Mouse (Mus musculus) forebrain, postnatal 0 days (tissue): ENCODE measurements at regions not wholly inside any gene's neighbourhood (a gene's known extent, or its start where the extent isn't known, plus 50 kb on each side); places are given as distances from the start of the nearest gene placed in this dataset.
A peak's percentile ranks its signal among the peaks of the same experiment; 100 is the strongest.

Experiments
- ATAC-seq: fragments of 200-750 bp; cut with Nextera tagmentation; 2 replicates; pipeline ENCODE4 v1.8.0; 2017; ENCODE audit warnings: mild to moderate bottlenecking, moderate library complexity
- DNase-seq: peaks from one replicate; pipeline ENCODE4 v3.0.0-alpha.2; 2015
- H3K27ac ChIP-seq: fragments of 300-500 bp; sonication (generic); 2 replicates; pipeline ENCODE4 v1.5.1; 2014; ENCODE audit warnings: low read depth, mild to moderate bottlenecking, antibody characterized with exemption, low read length, moderate library complexity, mixed read lengths
- H3K27me3 ChIP-seq: fragments of 300-500 bp; sonication (generic); 2 replicates; pipeline ENCODE4 v1.6.1; 2014; ENCODE audit warnings: mild to moderate bottlenecking, low read length, mixed read lengths; ENCODE audit not compliant: insufficient read depth
- H3K36me3 ChIP-seq: fragments of 300-500 bp; sonication (generic); 2 replicates; pipeline ENCODE4 v1.6.1; 2014; ENCODE audit warnings: mild to moderate bottlenecking, moderate library complexity; ENCODE audit not compliant: insufficient read depth
- H3K4me1 ChIP-seq: fragments of 300-500 bp; sonication (generic); 2 replicates; pipeline ENCODE4 v1.6.1; 2014; ENCODE audit warnings: antibody characterized with exemption; ENCODE audit not compliant: insufficient read depth
- H3K4me2 ChIP-seq: fragments of 300-500 bp; sonication (generic); 2 replicates; pipeline ENCODE4 v1.6.1; 2014; ENCODE audit warnings: low read depth, mild to moderate bottlenecking, moderate library complexity
- H3K4me3 ChIP-seq: fragments of 300-500 bp; sonication (generic); 2 replicates; pipeline ENCODE4 v1.5.1; 2014; ENCODE audit warnings: low read depth, low read length, mixed read lengths
- H3K9ac ChIP-seq: fragments of 300-500 bp; sonication (generic); 2 replicates; pipeline ENCODE4 v1.6.1; 2014; ENCODE audit warnings: mild to moderate bottlenecking
- H3K9me3 ChIP-seq: fragments of 300-500 bp; sonication (generic); 2 replicates; pipeline ENCODE4 v1.6.1; 2016; ENCODE audit warnings: low read length
- CTCF ChIP-seq: sonication (generic); IDR thresholded peaks from 2 replicates; pipeline ENCODE4 v1.5.1; 2016; ENCODE audit warnings: antibody characterized with exemption, control low read depth, low read depth
- WGBS: fragments of 180-500 bp; shearing (Covaris S2); extraction: QIAGEN DNeasy Blood & Tissue Kit; methylation state at CpG from one replicate; pipeline ENCODE4 v1.1.7; 2014; 5-methylcytosine and 5-hydroxymethylcytosine counted together

GRCm38 (mm10) chr11:112609277-112609676, 172.7 kb upstream of the Sox9 start:
- H3K4me3 ChIP-seq = no peak overlapping the region
- WGBS = 80% methylated on average over 3 of the region's 3 CpGs
- DNase-seq (no peak), ATAC-seq (no peak)
- H3K9ac ChIP-seq = no peak overlapping the region
- no peak overlapping the region for H3K4me2 ChIP-seq
- no peaks in the 10 kb centered on the region for H3K36me3 ChIP-seq
- H3K9me3 ChIP-seq = no peaks in the 10 kb centered on the region
- no peak for TF ChIP-seq CTCF
- H3K4me1 ChIP-seq = no peaks in the 10 kb centered on the region
- H3K27ac ChIP-seq = no peak overlapping the region
- H3K27me3 ChIP-seq = no peaks in the 10 kb centered on the region

GRCm38 (mm10) chr11:112611073-112611472, 171.0 kb upstream of the Sox9 start:
- Histone ChIP-seq H3K4me1 (no peaks in the 10 kb centered on the region), H3K36me3 (no peaks in the 10 kb centered on the region)
- 65% methylated on average over 11 of the region's 11 CpGs for WGBS

GRCm38 (mm10) chr11:112615629-112616028, 166.4 kb upstream of the Sox9 start:
- DNase-seq (no peak), ATAC-seq (no peak)
- H3K36me3 ChIP-seq = no peaks in the 10 kb centered on the region
- no peak overlapping the region for H3K9ac ChIP-seq
- WGBS = 89% methylated on average over 4 of the region's 4 CpGs
- H3K9me3 ChIP-seq = no peaks in the 10 kb centered on the region
- TF ChIP-seq CTCF = no peak
- no peak overlapping the region for H3K27ac ChIP-seq
- no peak overlapping the region for H3K4me3 ChIP-seq
- H3K4me2 ChIP-seq = no peak overlapping the region
- no peaks in the 10 kb centered on the region for H3K4me1 ChIP-seq
- no peaks in the 10 kb centered on the region for H3K27me3 ChIP-seq

More at GRCm38 (mm10) chr11:112611073-112611472, 171.0 kb upstream of the Sox9 start:
- H3K9me3 ChIP-seq = no peaks in the 10 kb centered on the region
- no peak overlapping the region for H3K4me3 ChIP-seq
- no peaks in the 10 kb centered on the region for H3K27me3 ChIP-seq
- no peak for TF ChIP-seq CTCF
- ATAC-seq (no peak), DNase-seq (no peak)
- H3K9ac ChIP-seq = no peak overlapping the region
- H3K27ac ChIP-seq = no peak overlapping the region
- no peak overlapping the region for H3K4me2 ChIP-seq

DNA sequence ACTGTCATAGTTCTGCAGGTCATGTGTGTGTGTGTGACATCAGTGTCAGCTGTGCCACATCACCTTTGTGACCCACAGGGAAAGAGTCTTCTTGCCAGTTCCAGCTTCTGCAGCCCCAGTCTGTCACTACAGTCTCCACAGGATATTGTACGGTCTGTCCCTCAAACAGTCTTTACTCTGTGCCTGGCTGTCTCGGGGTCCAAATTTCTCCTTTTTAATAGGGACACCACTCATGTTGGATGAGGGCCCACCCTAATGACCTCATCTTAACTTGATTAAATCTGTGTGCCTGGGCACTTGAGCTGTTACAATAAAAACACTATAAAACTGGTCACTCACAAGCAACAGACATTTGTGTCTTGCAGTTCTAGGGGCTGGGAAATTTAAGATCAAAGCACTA, 165.1 kb upstream of the Sox9 start:
- WGBS = 50% methylated on average over 2 of the region's 2 CpGs
- no peak overlapping the region for H3K9ac ChIP-seq
- DNase-seq = no peak
- 0 out of 2 replicates have a peak, but pooled peaks cover 4% of the 10 kb centered on the region for H3K4me1 ChIP-seq
- H3K9me3 ChIP-seq = no peaks in the 10 kb centered on the region
- no peak overlapping the region for H3K4me3 ChIP-seq
- no peak for ATAC-seq
- TF ChIP-seq CTCF = no peak
- H3K36me3 ChIP-seq = no peaks in the 10 kb centered on the region
- no peak overlapping the region for H3K4me2 ChIP-seq
- no peaks in the 10 kb centered on the region for H3K27me3 ChIP-seq
- no peak overlapping the region for H3K27ac ChIP-seq

- Histone ChIP-seq H3K4me2 (peak overlapping the region; percentile 38), H3K9me3 (no peaks in the 10 kb centered on the region), H3K4me3 (no peak overlapping the region), H3K9ac (peak overlapping the region; percentile 15; the same call in 1 of the 2 replicates), H3K27me3 (no peaks in the 10 kb centered on the region), H3K4me1 (0 out of 2 replicates have a peak, but pooled peaks cover 4% of the 10 kb centered on the region), H3K27ac (no peak overlapping the region), H3K36me3 (no peaks in the 10 kb centered on the region)
- DNase-seq (peak; percentile 47), ATAC-seq (peak; percentile 82)
- no peak for TF ChIP-seq CTCF
- 20% methylated on average over 12 of the region's 12 CpGs for WGBS
These were observed 161.1 kb upstream of the Sox9 start for GRCm38 (mm10) chr11:112620916-112621315.

DNA sequence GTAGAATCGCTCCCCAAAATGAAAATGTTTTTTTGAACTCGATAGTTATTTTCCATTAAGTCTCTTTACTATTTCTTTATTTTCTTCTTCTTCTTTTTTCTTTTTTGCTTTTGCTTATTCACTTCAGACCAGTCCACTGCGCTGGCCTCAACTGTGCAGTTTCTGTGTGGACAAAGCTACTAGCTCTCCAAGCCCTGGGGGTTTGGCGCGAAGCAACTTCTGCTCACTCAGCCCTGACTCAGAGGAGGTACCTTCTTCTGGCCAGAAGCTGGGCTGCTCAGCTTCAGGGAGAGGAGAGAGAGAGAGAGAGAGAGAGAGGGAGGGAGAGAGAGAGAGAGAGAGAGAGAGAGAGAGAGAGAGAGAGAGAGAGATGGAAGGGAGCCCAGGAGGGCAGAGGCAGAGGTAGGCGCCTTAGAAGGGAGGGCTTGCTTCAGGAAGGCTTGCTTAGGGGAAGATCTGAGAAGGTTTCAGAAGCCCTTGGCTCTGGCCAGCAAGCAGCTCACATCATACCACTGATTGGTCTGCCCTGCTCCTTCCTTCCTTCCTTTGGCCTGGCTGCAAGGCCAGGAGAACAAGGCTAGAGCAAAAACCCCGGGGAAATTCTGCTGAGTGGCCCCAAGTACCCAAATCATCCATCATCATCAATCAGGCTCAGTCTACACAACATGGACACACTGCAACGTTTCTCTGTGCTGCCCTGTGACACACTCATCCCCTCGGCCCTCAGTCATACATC, 160.5 kb upstream of the Sox9 start:
- H3K9ac ChIP-seq = peak overlapping the region; percentile 15; the same call in 1 of the 2 replicates
- no peak overlapping the region for H3K4me3 ChIP-seq
- no peak for TF ChIP-seq CTCF
- H3K36me3 ChIP-seq = no peaks in the 10 kb centered on the region
- H3K9me3 ChIP-seq = no peaks in the 10 kb centered on the region
- no peak overlapping the region for H3K27ac ChIP-seq
- no peaks in the 10 kb centered on the region for H3K27me3 ChIP-seq
- 0 out of 2 replicates have a peak, but pooled peaks have one; percentile 34 for ATAC-seq
- 69% methylated on average over 9 of the region's 9 CpGs for WGBS
- H3K4me2 ChIP-seq = peak overlapping the region; percentile 38
- H3K4me1 ChIP-seq = 0 out of 2 replicates have a peak, but pooled peaks cover 4% of the 10 kb centered on the region
- peak; percentile 13 for DNase-seq

GRCm38 (mm10) chr11:112649298-112649697, 132.7 kb upstream of the Sox9 start:
- H3K36me3 ChIP-seq = no peaks in the 10 kb centered on the region

More at GRCm38 (mm10) chr11:112649298-112649697, 132.7 kb upstream of the Sox9 start:
- H3K27me3 ChIP-seq = no peaks in the 10 kb centered on the region
- DNase-seq = no peak
- WGBS = 55% methylated on average over 9 of the region's 9 CpGs
- H3K4me3 ChIP-seq = no peak overlapping the region
- no peaks in the 10 kb centered on the region for H3K9me3 ChIP-seq
- H3K4me1 ChIP-seq = no peaks in the 10 kb centered on the region
- no peak for TF ChIP-seq CTCF
- H3K27ac ChIP-seq = no peak overlapping the region
- H3K9ac ChIP-seq = no peak overlapping the region
- no peak for ATAC-seq
- no peak overlapping the region for H3K4me2 ChIP-seq
